Mouse (Mus musculus): Measurements from ENCODE around the gene Tent4b. TPM values are rescaled to one million over a fixed set of nuclear protein-coding genes. Genes with fewer than 3 reads are reported as not detected.

The Tent4b gene
- polyA plus RNA-seq, 1 experiment from 2014 or later: 6.7 TPM

DNA sequence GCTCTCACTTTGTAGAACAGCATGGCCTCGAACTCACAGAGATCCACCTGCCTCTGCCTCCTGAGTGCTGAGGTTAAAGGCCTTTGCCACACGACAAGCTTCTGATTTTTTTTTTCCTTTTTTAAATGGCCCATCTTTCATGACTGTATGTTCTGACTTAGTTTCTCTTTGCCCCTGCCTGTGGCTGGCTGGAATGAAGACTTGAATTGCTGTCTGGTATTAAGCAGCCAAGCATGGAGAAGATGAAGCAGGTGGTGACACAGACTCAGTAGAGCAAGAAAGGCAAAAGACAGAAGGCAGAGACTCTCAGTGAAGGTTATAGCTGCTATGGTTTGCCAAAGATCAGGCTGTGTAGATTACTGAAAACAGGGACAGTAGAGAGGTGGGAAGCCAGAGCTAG lies 15.9 kb upstream of the Tent4b start:
- no peak for TF ChIP-seq CTCF (IDR thresholded peaks at IDR 0.05)
- no peak for TF ChIP-seq EP300 (IDR thresholded peaks at IDR 0.05)
- Histone ChIP-seq H3K9me3 (ENCODE audit: low read length) (no peaks in the 10 kb centered on the region), H3K4me3 (ENCODE audit: low read depth, low read length) (no peak overlapping the region), H3K27me3 (replicated peaks; ENCODE audit: insufficient read depth, low read length) (no peaks in the 10 kb centered on the region), H3K4me2 (replicated peaks; ENCODE audit: low read depth, low read length) (no peak overlapping the region), H3K4me1 (ENCODE audit: insufficient read depth, low read depth, low read length) (no peaks in the 10 kb centered on the region), H3K9ac (replicated peaks; ENCODE audit: low read depth) (no peak overlapping the region), H3K27ac (ENCODE audit: low read length) (no peak overlapping the region), H3K36me3 (ENCODE audit: insufficient read depth, low read length) (no peaks in the 10 kb centered on the region)
- DNase-seq (ENCODE audit: low spot score): no peak
- no peak for ATAC-seq
- WGBS: 71% methylated on average over 2 of the region's 2 CpGs

DNA sequence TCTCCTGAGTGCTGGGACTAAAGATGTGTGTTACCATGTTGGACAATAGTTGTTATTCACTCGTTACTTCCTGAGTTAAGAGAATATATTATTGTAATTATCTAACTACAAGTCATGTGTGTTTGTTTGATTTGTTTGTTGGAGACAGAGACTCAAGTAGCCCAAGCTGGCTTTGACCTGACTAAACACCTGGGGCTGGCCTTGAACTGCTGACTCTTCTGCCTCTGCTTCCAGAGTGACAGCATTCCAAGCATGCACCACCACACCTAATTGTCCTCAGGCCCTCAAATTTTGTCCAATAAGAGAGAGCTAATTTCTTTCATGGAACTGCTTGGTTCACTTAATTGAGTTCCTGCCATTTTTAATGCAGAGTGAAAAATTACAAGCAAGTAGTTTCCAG lies 14.1 kb upstream of the Tent4b start:
- no peaks in the 10 kb centered on the region for H3K4me1 ChIP-seq (ENCODE audit: insufficient read depth, low read depth, low read length)
- H3K4me2 ChIP-seq (replicated peaks; ENCODE audit: low read depth, low read length): no peak overlapping the region
- no peak overlapping the region for H3K9ac ChIP-seq (replicated peaks; ENCODE audit: low read depth)
- TF ChIP-seq CTCF (IDR thresholded peaks at IDR 0.05) (no peak), EP300 (IDR thresholded peaks at IDR 0.05) (no peak)
- no peak overlapping the region for H3K27ac ChIP-seq (ENCODE audit: low read length)
- no peak overlapping the region for H3K4me3 ChIP-seq (ENCODE audit: low read depth, low read length)
- DNase-seq (ENCODE audit: low spot score): no peak
- no peaks in the 10 kb centered on the region for H3K9me3 ChIP-seq (ENCODE audit: low read length)
- 86% methylated on average over 1 of the region's 1 CpGs for WGBS
- no peak for ATAC-seq
- H3K36me3 ChIP-seq (ENCODE audit: insufficient read depth, low read length): no peaks in the 10 kb centered on the region
- no peaks in the 10 kb centered on the region for H3K27me3 ChIP-seq (replicated peaks; ENCODE audit: insufficient read depth, low read length)

DNA sequence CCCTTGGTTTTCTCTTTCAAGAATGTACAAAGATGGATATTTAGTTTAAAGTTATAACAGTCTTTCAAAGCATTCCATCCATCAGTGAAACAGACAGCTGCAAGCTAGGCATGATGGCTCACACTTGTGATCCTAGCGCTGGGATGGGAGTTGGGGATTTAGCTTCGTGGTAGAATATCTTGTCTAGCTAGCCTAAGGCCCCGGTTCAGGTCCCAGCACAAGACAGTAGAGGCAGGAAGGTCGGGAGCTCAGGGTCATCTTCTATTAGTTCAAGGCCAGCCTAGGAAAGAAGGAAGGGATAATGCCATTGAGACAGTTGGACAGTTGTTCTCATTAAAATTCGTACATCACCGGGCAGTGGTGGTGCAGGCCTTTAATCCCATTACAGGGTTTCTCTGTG lies 13.3 kb upstream of the Tent4b start:
- no peak for DNase-seq (ENCODE audit: low spot score)
- H3K27ac ChIP-seq (ENCODE audit: low read length): no peak overlapping the region
- no peaks in the 10 kb centered on the region for H3K9me3 ChIP-seq (ENCODE audit: low read length)
- no peaks in the 10 kb centered on the region for H3K27me3 ChIP-seq (replicated peaks; ENCODE audit: insufficient read depth, low read length)
- no peak overlapping the region for H3K4me3 ChIP-seq (ENCODE audit: low read depth, low read length)
- H3K9ac ChIP-seq (replicated peaks; ENCODE audit: low read depth): no peak overlapping the region
- H3K4me2 ChIP-seq (replicated peaks; ENCODE audit: low read depth, low read length): no peak overlapping the region
- ATAC-seq: no peak
- WGBS: 78% methylated on average over 6 of the region's 6 CpGs
- no peaks in the 10 kb centered on the region for H3K4me1 ChIP-seq (ENCODE audit: insufficient read depth, low read depth, low read length)
- H3K36me3 ChIP-seq (ENCODE audit: insufficient read depth, low read length): no peaks in the 10 kb centered on the region
- TF ChIP-seq CTCF (IDR thresholded peaks at IDR 0.05): no peak
- TF ChIP-seq EP300 (IDR thresholded peaks at IDR 0.05): no peak

DNA sequence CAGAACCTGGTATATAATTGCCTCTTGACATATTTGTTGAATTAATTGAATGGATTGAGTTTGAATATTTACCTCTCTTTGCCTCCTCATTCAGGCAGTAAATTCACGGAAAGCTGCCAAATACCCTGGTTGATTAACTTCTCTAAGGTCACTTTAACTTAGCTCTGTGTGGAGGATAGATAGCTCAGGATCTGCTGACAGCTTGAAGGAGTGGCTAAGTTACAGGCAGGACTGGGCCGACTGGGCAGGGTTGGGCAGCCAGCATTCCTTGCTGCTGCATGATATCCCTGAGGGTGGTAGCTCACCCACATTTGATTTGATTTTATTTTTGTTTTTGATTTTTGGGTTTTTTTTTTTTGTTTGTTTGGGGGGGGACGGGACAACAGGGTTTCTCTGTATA lies 1.7 kb upstream of the Tent4b start:
- TF ChIP-seq EP300 (IDR thresholded peaks at IDR 0.05) (no peak), CTCF (IDR thresholded peaks at IDR 0.05) (no peak)
- H3K36me3 ChIP-seq (ENCODE audit: insufficient read depth, low read length): no peaks in the 10 kb centered on the region
- H3K9me3 ChIP-seq (ENCODE audit: low read length): no peaks in the 10 kb centered on the region
- H3K4me2 ChIP-seq (replicated peaks; ENCODE audit: low read depth, low read length): no peak overlapping the region
- no peak overlapping the region for H3K9ac ChIP-seq (replicated peaks; ENCODE audit: low read depth)
- H3K4me3 ChIP-seq (ENCODE audit: low read depth, low read length): no peak overlapping the region
- H3K4me1 ChIP-seq (ENCODE audit: insufficient read depth, low read depth, low read length): peaks cover 11% of the 10 kb centered on the region; the same call in 1 of the 2 replicates
- H3K27me3 ChIP-seq (replicated peaks; ENCODE audit: insufficient read depth, low read length): no peaks in the 10 kb centered on the region
- H3K27ac ChIP-seq (ENCODE audit: low read length): no peak overlapping the region
- ATAC-seq (no peak), DNase-seq (ENCODE audit: low spot score) (no peak)
- 39% methylated on average over 3 of the region's 3 CpGs for WGBS

- H3K4me3 ChIP-seq (ENCODE audit: low read depth, low read length): peak overlapping the region; percentile 89
- H3K27me3 ChIP-seq (replicated peaks; ENCODE audit: insufficient read depth, low read length): no peaks in the 10 kb centered on the region
- peak overlapping the region; percentile 96 for H3K27ac ChIP-seq (ENCODE audit: low read length)
- TF ChIP-seq CTCF (IDR thresholded peaks at IDR 0.05) (no peak; the same call in 1 of the 2 replicates), EP300 (IDR thresholded peaks at IDR 0.05) (peak; percentile 34; the same call in 1 of the 2 replicates)
- WGBS: under 1% methylated on average over 10 of the region's 10 CpGs
- no peaks in the 10 kb centered on the region for H3K36me3 ChIP-seq (ENCODE audit: insufficient read depth, low read length)
- peaks cover 11% of the 10 kb centered on the region; the same call in 1 of the 2 replicates for H3K4me1 ChIP-seq (ENCODE audit: insufficient read depth, low read depth, low read length)
- peak; percentile 34 for DNase-seq (ENCODE audit: low spot score)
- H3K4me2 ChIP-seq (replicated peaks; ENCODE audit: low read depth, low read length): peak overlapping the region; percentile 94
- H3K9me3 ChIP-seq (ENCODE audit: low read length): no peaks in the 10 kb centered on the region
- peak overlapping the region; percentile 54 for H3K9ac ChIP-seq (replicated peaks; ENCODE audit: low read depth)
- no peak for ATAC-seq
These were observed 465 bp upstream of the Tent4b start for GRCm38 (mm10) chr8:88198551-88198944.

GRCm38 (mm10) chr8:88199700-88200601 lies 938 bp downstream of the Tent4b start:
- peak overlapping the region; percentile 68 for H3K9ac ChIP-seq (replicated peaks; ENCODE audit: low read depth)
- H3K9me3 ChIP-seq (ENCODE audit: low read length): no peaks in the 10 kb centered on the region
- H3K4me2 ChIP-seq (replicated peaks; ENCODE audit: low read depth, low read length): peak overlapping the region; percentile 94
- H3K36me3 ChIP-seq (ENCODE audit: insufficient read depth, low read length): no peaks in the 10 kb centered on the region
- peaks cover 11% of the 10 kb centered on the region; the same call in 1 of the 2 replicates for H3K4me1 ChIP-seq (ENCODE audit: insufficient read depth, low read depth, low read length)
- DNase-seq (ENCODE audit: low spot score) (peak; percentile 62), ATAC-seq (peak; percentile 53)
- WGBS: under 1% methylated on average over 47 of the region's 117 CpGs
- no peak; the same call in 1 of the 2 replicates for TF ChIP-seq CTCF (IDR thresholded peaks at IDR 0.05)
- no peak for TF ChIP-seq EP300 (IDR thresholded peaks at IDR 0.05)
- H3K4me3 ChIP-seq (ENCODE audit: low read depth, low read length): peak overlapping the region; percentile 89
- no peaks in the 10 kb centered on the region for H3K27me3 ChIP-seq (replicated peaks; ENCODE audit: insufficient read depth, low read length)
- H3K27ac ChIP-seq (ENCODE audit: low read length): peak overlapping the region; percentile 96
